Mouse (Mus musculus): ENCODE results near the gene Fkbp3.

Fkbp3 gene

GRCm38 (mm10) chr12:65036190-65036870, 37.5 kb downstream of the Fkbp3 start, which contains the start of gene Prpf39:
Gene Prpf39 (plus strand): TSS chr12:65036333.
- peak; percentile 49 for DNase-seq (ENCODE audit: extremely low spot score, low read depth, low spot score)

GRCm38 (mm10) chr12:65035839-65036189, 38.0 kb downstream of the Fkbp3 start:
- DNase-seq (ENCODE audit: extremely low spot score, low read depth, low spot score): no peak

GRCm38 (mm10) chr12:65022842-65023241, 51.0 kb downstream of the Fkbp3 start:
- DNase-seq (ENCODE audit: extremely low spot score, low read depth, low spot score): no peak

Measured in hindlimb bud, embryonic 11.5 days (tissue).